Mouse (Mus musculus): ENCODE measurements around the gene Ppp2r5a. TPM values are rescaled to one million over a fixed set of nuclear protein-coding genes. Genes with fewer than 3 reads are reported as not detected.

The Ppp2r5a gene
- polyA plus RNA-seq, 1 experiment from 2014 or later = 34.6 TPM

DNA sequence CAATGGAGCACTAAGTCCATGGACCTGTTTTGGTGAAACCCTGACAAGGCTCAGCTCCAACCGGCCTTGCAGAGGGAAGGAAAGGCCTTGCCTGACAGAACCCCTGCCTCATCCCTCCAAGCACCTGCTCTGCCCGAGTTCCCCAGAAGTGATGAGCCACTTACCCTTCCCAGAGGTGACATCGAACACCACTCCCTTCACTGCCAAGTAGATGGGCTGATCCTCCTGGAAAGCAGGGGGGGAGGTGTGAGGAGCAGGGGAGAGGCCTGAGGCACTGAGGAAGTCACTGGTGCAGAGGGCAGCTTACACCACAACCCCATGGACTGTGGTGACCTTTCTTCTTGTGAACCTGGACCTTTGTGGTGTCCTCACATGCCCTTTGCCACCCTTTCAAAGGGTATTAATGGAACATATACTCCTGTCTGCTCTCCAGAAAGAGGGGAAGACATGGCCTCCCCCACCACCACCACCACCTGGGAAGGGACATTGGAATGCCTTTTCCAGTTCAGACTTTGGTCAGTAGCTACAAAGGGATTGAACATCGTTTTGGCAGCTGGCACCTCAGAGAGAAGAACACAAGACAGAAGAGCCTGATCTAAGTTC lies 91.7 kb downstream of the Ppp2r5a start:
- whole genome bisulfite sequencing = 68% methylated on average over 4 of the region's 4 CpGs
- H3K36me3 ChIP-seq (ENCODE audit: control insufficient read depth, insufficient read depth, low read length) = peaks cover 9% of the 10 kb centered on the region
- H3K4me1 ChIP-seq (ENCODE audit: control insufficient read depth, insufficient read depth, low read length) = no peaks in the 10 kb centered on the region

GRCm38 (mm10) chr1:191307766-191308455 lies 95.2 kb downstream of the Ppp2r5a start:
- 81% methylated on average over 9 of the region's 9 CpGs for WGBS
- H3K27me3 ChIP-seq (replicated peaks; ENCODE audit: control insufficient read depth, insufficient read depth, low read length) = no peaks in the 10 kb centered on the region
- H3K9me3 ChIP-seq (ENCODE audit: control insufficient read depth, low read length) = no peaks in the 10 kb centered on the region

More for the DNA sequence above, 91.7 kb downstream of the Ppp2r5a start:
- Histone ChIP-seq H3K27ac (replicated peaks; ENCODE audit: low read depth, low read length) (no peak overlapping the region), H3K4me3 (ENCODE audit: low read depth, low read length) (no peak overlapping the region), H3K9ac (ENCODE audit: low read depth, low read length) (no peak overlapping the region), H3K4me2 (ENCODE audit: low read depth, low read length) (no peak overlapping the region), H3K27me3 (replicated peaks; ENCODE audit: control insufficient read depth, insufficient read depth, low read length) (no peaks in the 10 kb centered on the region), H3K9me3 (ENCODE audit: control insufficient read depth, low read length) (no peaks in the 10 kb centered on the region)
- ATAC-seq (ENCODE audit: low read depth) = no peak
- no peak for DNase-seq (ENCODE audit: low spot score)

DNA sequence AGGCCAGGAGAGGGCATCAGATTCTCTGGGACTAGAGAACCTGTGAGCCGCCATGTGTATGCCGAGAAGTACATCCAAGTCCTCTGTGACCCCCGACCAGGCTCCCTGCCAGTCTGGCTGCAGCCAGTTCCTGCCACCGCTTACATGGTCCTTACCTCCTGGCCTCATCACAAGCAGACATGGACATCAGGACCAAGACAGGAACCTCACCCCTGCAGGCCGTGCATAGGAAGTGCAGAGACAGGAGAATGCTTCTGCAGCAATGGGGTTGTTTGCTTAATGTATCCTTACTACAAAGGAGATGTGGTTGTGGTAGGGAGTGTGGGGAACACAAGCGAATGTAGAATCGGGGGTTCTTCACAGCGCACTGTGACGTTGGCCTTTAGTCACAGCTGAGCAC lies 96.8 kb downstream of the Ppp2r5a start:
- Histone ChIP-seq H3K9ac (ENCODE audit: low read depth, low read length) (no peak overlapping the region), H3K27ac (replicated peaks; ENCODE audit: low read depth, low read length) (no peak overlapping the region), H3K27me3 (replicated peaks; ENCODE audit: control insufficient read depth, insufficient read depth, low read length) (no peaks in the 10 kb centered on the region), H3K4me1 (ENCODE audit: control insufficient read depth, insufficient read depth, low read length) (no peaks in the 10 kb centered on the region), H3K9me3 (ENCODE audit: control insufficient read depth, low read length) (no peaks in the 10 kb centered on the region), H3K36me3 (ENCODE audit: control insufficient read depth, insufficient read depth, low read length) (peaks cover 12% of the 10 kb centered on the region), H3K4me3 (ENCODE audit: low read depth, low read length) (no peak overlapping the region), H3K4me2 (ENCODE audit: low read depth, low read length) (no peak overlapping the region)
- DNase-seq (ENCODE audit: low spot score) (no peak), ATAC-seq (ENCODE audit: low read depth) (no peak)
- 85% methylated on average over 9 of the region's 9 CpGs for WGBS

More at GRCm38 (mm10) chr1:191307766-191308455, 95.2 kb downstream of the Ppp2r5a start:
- DNase-seq (ENCODE audit: low spot score) = no peak
- H3K4me1 ChIP-seq (ENCODE audit: control insufficient read depth, insufficient read depth, low read length) = no peaks in the 10 kb centered on the region
- no peak overlapping the region for H3K9ac ChIP-seq (ENCODE audit: low read depth, low read length)
- no peak for ATAC-seq (ENCODE audit: low read depth)
- H3K27ac ChIP-seq (replicated peaks; ENCODE audit: low read depth, low read length) = no peak overlapping the region
- H3K36me3 ChIP-seq (ENCODE audit: control insufficient read depth, insufficient read depth, low read length) = peaks cover 12% of the 10 kb centered on the region
- H3K4me3 ChIP-seq (ENCODE audit: low read depth, low read length) = no peak overlapping the region
- H3K4me2 ChIP-seq (ENCODE audit: low read depth, low read length) = no peak overlapping the region

DNA sequence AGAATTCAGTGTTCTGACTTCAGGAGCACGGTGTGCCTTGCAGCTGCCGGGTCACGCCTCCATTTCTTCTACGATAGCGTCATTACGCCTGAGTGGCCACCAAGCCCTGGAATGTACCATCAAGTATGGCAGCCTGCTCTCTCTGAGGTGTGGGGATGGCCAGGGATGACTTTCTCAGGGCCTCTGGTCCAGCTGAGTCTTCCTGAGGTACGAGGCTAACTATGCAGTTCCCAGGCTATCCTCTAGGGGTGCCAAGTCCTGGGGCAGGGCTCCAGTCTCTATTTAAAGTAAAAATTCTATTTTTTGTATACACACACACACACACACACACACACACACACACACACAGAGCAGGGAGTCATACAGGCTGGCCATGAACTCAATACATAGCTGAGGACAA lies 97.5 kb downstream of the Ppp2r5a start:
- Histone ChIP-seq H3K9ac (ENCODE audit: low read depth, low read length) (no peak overlapping the region), H3K27ac (replicated peaks; ENCODE audit: low read depth, low read length) (no peak overlapping the region), H3K9me3 (ENCODE audit: control insufficient read depth, low read length) (no peaks in the 10 kb centered on the region), H3K4me3 (ENCODE audit: low read depth, low read length) (no peak overlapping the region), H3K4me2 (ENCODE audit: low read depth, low read length) (no peak overlapping the region), H3K36me3 (ENCODE audit: control insufficient read depth, insufficient read depth, low read length) (peaks cover 12% of the 10 kb centered on the region), H3K27me3 (replicated peaks; ENCODE audit: control insufficient read depth, insufficient read depth, low read length) (no peaks in the 10 kb centered on the region), H3K4me1 (ENCODE audit: control insufficient read depth, insufficient read depth, low read length) (no peaks in the 10 kb centered on the region)
- DNase-seq (ENCODE audit: low spot score) = no peak
- WGBS = 73% methylated on average over 7 of the region's 7 CpGs
- no peak for ATAC-seq (ENCODE audit: low read depth)

- no peak overlapping the region for H3K9ac ChIP-seq (ENCODE audit: low read depth, low read length)
- peaks cover 12% of the 10 kb centered on the region for H3K36me3 ChIP-seq (ENCODE audit: control insufficient read depth, insufficient read depth, low read length)
- H3K4me1 ChIP-seq (ENCODE audit: control insufficient read depth, insufficient read depth, low read length) = no peaks in the 10 kb centered on the region
- DNase-seq (ENCODE audit: low spot score) (no peak), ATAC-seq (ENCODE audit: low read depth) (no peak)
- no peak overlapping the region for H3K27ac ChIP-seq (replicated peaks; ENCODE audit: low read depth, low read length)
- WGBS = 53% methylated on average over 6 of the region's 6 CpGs
- H3K4me3 ChIP-seq (ENCODE audit: low read depth, low read length) = no peak overlapping the region
- H3K4me2 ChIP-seq (ENCODE audit: low read depth, low read length) = no peak overlapping the region
- H3K27me3 ChIP-seq (replicated peaks; ENCODE audit: control insufficient read depth, insufficient read depth, low read length) = no peaks in the 10 kb centered on the region
- no peaks in the 10 kb centered on the region for H3K9me3 ChIP-seq (ENCODE audit: control insufficient read depth, low read length)
These were observed 98.9 kb downstream of the Ppp2r5a start for GRCm38 (mm10) chr1:191304216-191304615.

GRCm38 (mm10) chr1:191303736-191304135 lies 99.3 kb downstream of the Ppp2r5a start:
- Histone ChIP-seq H3K27ac (replicated peaks; ENCODE audit: low read depth, low read length) (no peak overlapping the region), H3K9me3 (ENCODE audit: control insufficient read depth, low read length) (no peaks in the 10 kb centered on the region), H3K36me3 (ENCODE audit: control insufficient read depth, insufficient read depth, low read length) (peaks cover 12% of the 10 kb centered on the region), H3K4me2 (ENCODE audit: low read depth, low read length) (no peak overlapping the region), H3K27me3 (replicated peaks; ENCODE audit: control insufficient read depth, insufficient read depth, low read length) (no peaks in the 10 kb centered on the region), H3K9ac (ENCODE audit: low read depth, low read length) (no peak overlapping the region), H3K4me1 (ENCODE audit: control insufficient read depth, insufficient read depth, low read length) (no peaks in the 10 kb centered on the region), H3K4me3 (ENCODE audit: low read depth, low read length) (no peak overlapping the region)
- DNase-seq (ENCODE audit: low spot score) (no peak), ATAC-seq (ENCODE audit: low read depth) (no peak)
- WGBS = 65% methylated on average over 3 of the region's 3 CpGs

Other genes starting within 250 kb of the Ppp2r5a start
- not detected in 2 replicates for gene Fam71a, start 238.5 kb downstream of the Ppp2r5a start, polyA plus RNA-seq (2014; fragmentation: Nextera tagmentation; extraction: Ambion mirVana)
- gene Atf3, start 185.2 kb downstream of the Ppp2r5a start, polyA plus RNA-seq (2014; fragmentation: Nextera tagmentation; extraction: Ambion mirVana) = 4.3 and 4.9 TPM in 2 replicates
- gene Nenf, start 85.1 kb downstream of the Ppp2r5a start, polyA plus RNA-seq (2014; fragmentation: Nextera tagmentation; extraction: Ambion mirVana) = 138 and 141 TPM in 2 replicates
- 16.4 and 18.2 TPM in 2 replicates for gene Tmem206, start 77.4 kb downstream of the Ppp2r5a start, polyA plus RNA-seq (2014; fragmentation: Nextera tagmentation; extraction: Ambion mirVana)
- 37.6 and 43.0 TPM in 2 replicates for gene Dtl, start 172.3 kb upstream of the Ppp2r5a start, polyA plus RNA-seq (2014; fragmentation: Nextera tagmentation; extraction: Ambion mirVana)
- gene Ints7, start 172.4 kb upstream of the Ppp2r5a start, polyA plus RNA-seq (2014; fragmentation: Nextera tagmentation; extraction: Ambion mirVana) = 31.1 and 39.1 TPM in 2 replicates